Mouse (Mus musculus): Measurements from ENCODE around the gene Isl1. TPM values are rescaled to one million over a fixed set of nuclear protein-coding genes. Genes with fewer than 3 reads are reported as not detected.

Isl1 gene
- polyA plus RNA-seq (2015; fragmentation: Nextera tagmentation; extraction: Ambion mirVana): 0.13 TPM in 1 of 2 replicates, not detected in the other

- no peaks in the 10 kb centered on the region for H3K9me3 ChIP-seq (replicated peaks; ENCODE audit: low read length)
- ATAC-seq (replicated peaks; ENCODE audit: low FRiP score, low read depth): peak; percentile 86
- peaks cover 89% of the 10 kb centered on the region for H3K27me3 ChIP-seq (ENCODE audit: insufficient read depth, low read length)
- no peak within 1 kb of the TSS for H3K9ac ChIP-seq (ENCODE audit: low read depth, low read length)
- no peak for TF ChIP-seq CTCF (IDR thresholded peaks at IDR 0.05; ENCODE audit: low read depth)
- H3K4me2 ChIP-seq (ENCODE audit: low read length): peak within 1 kb of the TSS; percentile 87
- WGBS: under 1% methylated on average over 81 of the region's 82 CpGs
- DNase-seq (ENCODE audit: low spot score): peak; percentile 78
- H3K4me3 ChIP-seq (replicated peaks; ENCODE audit: low read depth, low read length): peak within 1 kb of the TSS; percentile 44
- no peaks in the 10 kb centered on the region for H3K36me3 ChIP-seq (ENCODE audit: insufficient read depth, low read length)
- no peaks in the 10 kb centered on the region; the same call in 1 of the 2 replicates for H3K4me1 ChIP-seq (replicated peaks; ENCODE audit: insufficient read depth, low read length)
- H3K27ac ChIP-seq: no peak within 1 kb of the TSS
These were observed at the start of gene Isl1 for GRCm38 (mm10) chr13:116309584-116310462. Gene Isl1 (minus strand): TSS chr13:116309689.

- no peak for DNase-seq (ENCODE audit: low spot score)
- Histone ChIP-seq H3K4me1 (replicated peaks; ENCODE audit: insufficient read depth, low read length) (no peaks in the 10 kb centered on the region), H3K9me3 (replicated peaks; ENCODE audit: low read length) (no peaks in the 10 kb centered on the region), H3K27me3 (ENCODE audit: insufficient read depth, low read length) (no peaks in the 10 kb centered on the region), H3K36me3 (ENCODE audit: insufficient read depth, low read length) (no peaks in the 10 kb centered on the region), H3K4me2 (ENCODE audit: low read length) (no peak overlapping the region), H3K4me3 (replicated peaks; ENCODE audit: low read depth, low read length) (no peak overlapping the region), H3K27ac (no peak overlapping the region), H3K9ac (ENCODE audit: low read depth, low read length) (no peak overlapping the region)
- WGBS: 82% methylated on average over 3 of the region's 3 CpGs
- no peak for TF ChIP-seq CTCF (IDR thresholded peaks at IDR 0.05; ENCODE audit: low read depth)
- ATAC-seq (replicated peaks; ENCODE audit: low FRiP score, low read depth): no peak
These were observed 26.3 kb upstream of the Isl1 start for GRCm38 (mm10) chr13:116335763-116336162.

DNA sequence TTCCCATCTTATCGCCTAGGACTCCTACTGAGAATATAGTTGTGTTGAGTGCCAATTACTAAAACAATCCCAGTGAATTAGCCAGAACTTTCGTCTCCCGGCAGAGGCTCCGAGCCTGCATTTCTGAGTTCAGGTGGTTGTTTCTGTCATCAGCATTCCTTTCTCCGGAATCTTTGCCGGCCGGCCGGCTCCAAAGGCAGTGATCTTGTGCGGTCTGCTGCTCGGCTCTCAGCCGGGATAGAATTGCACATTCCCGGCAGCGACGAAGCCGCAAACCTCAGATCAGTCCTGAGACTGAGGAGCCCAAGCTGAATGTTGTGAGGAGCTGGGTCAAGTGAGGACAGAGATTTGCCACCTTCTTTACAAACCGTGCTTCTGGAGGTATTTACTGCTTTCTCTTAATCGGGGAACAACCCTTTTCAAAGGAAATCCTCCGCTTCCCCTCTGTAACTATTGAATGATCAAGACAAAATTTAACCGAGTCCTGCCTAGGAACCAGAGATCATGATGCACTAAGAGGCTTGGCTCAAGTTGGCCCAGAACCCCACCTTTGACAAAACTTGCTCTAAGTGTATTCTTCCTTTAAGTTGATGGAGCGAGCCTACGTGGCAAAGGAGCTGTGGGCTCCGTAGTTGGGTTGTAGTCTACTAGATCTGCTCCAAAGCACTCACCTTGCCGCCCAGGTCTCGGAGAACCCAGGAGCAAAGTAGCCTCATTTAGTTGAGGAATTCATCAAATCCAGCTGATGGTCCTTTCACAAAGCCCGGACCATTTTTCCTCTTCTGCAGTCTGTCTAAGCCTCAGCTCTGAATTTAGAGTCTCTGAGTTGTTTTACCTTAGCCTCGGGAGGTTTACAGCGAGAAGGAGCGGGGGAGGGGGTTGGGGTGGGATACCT, 4.4 kb upstream of the Isl1 start:
- H3K4me1 ChIP-seq (replicated peaks; ENCODE audit: insufficient read depth, low read length): no peaks in the 10 kb centered on the region; the same call in 1 of the 2 replicates
- TF ChIP-seq CTCF (IDR thresholded peaks at IDR 0.05; ENCODE audit: low read depth): no peak
- H3K27me3 ChIP-seq (ENCODE audit: insufficient read depth, low read length): peaks cover 64% of the 10 kb centered on the region
- DNase-seq (ENCODE audit: low spot score) (no peak), ATAC-seq (replicated peaks; ENCODE audit: low FRiP score, low read depth) (no peak)
- no peak overlapping the region for H3K9ac ChIP-seq (ENCODE audit: low read depth, low read length)
- no peaks in the 10 kb centered on the region for H3K9me3 ChIP-seq (replicated peaks; ENCODE audit: low read length)
- H3K4me2 ChIP-seq (ENCODE audit: low read length): no peak overlapping the region
- no peak overlapping the region for H3K27ac ChIP-seq
- H3K4me3 ChIP-seq (replicated peaks; ENCODE audit: low read depth, low read length): no peak overlapping the region
- no peaks in the 10 kb centered on the region for H3K36me3 ChIP-seq (ENCODE audit: insufficient read depth, low read length)
- 2% methylated on average over 28 of the region's 28 CpGs for WGBS

- H3K27me3 ChIP-seq (ENCODE audit: insufficient read depth, low read length): peaks cover 73% of the 10 kb centered on the region
- no peak overlapping the region for H3K9ac ChIP-seq (ENCODE audit: low read depth, low read length)
- TF ChIP-seq CTCF (IDR thresholded peaks at IDR 0.05; ENCODE audit: low read depth): peak; percentile 58
- H3K36me3 ChIP-seq (ENCODE audit: insufficient read depth, low read length): no peaks in the 10 kb centered on the region
- no peak for DNase-seq (ENCODE audit: low spot score)
- no peak for ATAC-seq (replicated peaks; ENCODE audit: low FRiP score, low read depth)
- H3K4me1 ChIP-seq (replicated peaks; ENCODE audit: insufficient read depth, low read length): no peaks in the 10 kb centered on the region; the same call in 1 of the 2 replicates
- no peak overlapping the region for H3K4me3 ChIP-seq (replicated peaks; ENCODE audit: low read depth, low read length)
- no peak overlapping the region for H3K27ac ChIP-seq
- no peak overlapping the region for H3K4me2 ChIP-seq (ENCODE audit: low read length)
- no peaks in the 10 kb centered on the region for H3K9me3 ChIP-seq (replicated peaks; ENCODE audit: low read length)
- 12% methylated on average over 13 of the region's 13 CpGs for WGBS
These were observed 2.6 kb upstream of the Isl1 start for GRCm38 (mm10) chr13:116311871-116312720.

- Histone ChIP-seq H3K4me3 (replicated peaks; ENCODE audit: low read depth, low read length) (no peak overlapping the region), H3K4me1 (replicated peaks; ENCODE audit: insufficient read depth, low read length) (no peaks in the 10 kb centered on the region; the same call in 1 of the 2 replicates), H3K36me3 (ENCODE audit: insufficient read depth, low read length) (no peaks in the 10 kb centered on the region), H3K27ac (no peak overlapping the region), H3K9me3 (replicated peaks; ENCODE audit: low read length) (no peaks in the 10 kb centered on the region), H3K4me2 (ENCODE audit: low read length) (no peak overlapping the region), H3K9ac (ENCODE audit: low read depth, low read length) (no peak overlapping the region), H3K27me3 (ENCODE audit: insufficient read depth, low read length) (peaks cover 82% of the 10 kb centered on the region)
- no peak for TF ChIP-seq CTCF (IDR thresholded peaks at IDR 0.05; ENCODE audit: low read depth)
- DNase-seq (ENCODE audit: low spot score) (no peak), ATAC-seq (replicated peaks; ENCODE audit: low FRiP score, low read depth) (no peak)
- 17% methylated on average over 4 of the region's 4 CpGs for whole genome bisulfite sequencing
These were observed 1.5 kb upstream of the Isl1 start for GRCm38 (mm10) chr13:116311011-116311410.

Data from kidney, postnatal 0 days (tissue).